Mouse (Mus musculus): ENCODE results near the gene Slc6a13.
A peak's percentile ranks its signal among the peaks of the same experiment; 100 is the strongest.

GRCm38 (mm10) chr6:121250406-121250805 is 49.6 kb upstream of the Slc6a13 start:
- TF ChIP-seq MAFK (IDR thresholded peaks at IDR 0.05; ENCODE audit: insufficient replicate concordance, low read length) (no peak), POLR2A (IDR thresholded peaks at IDR 0.05; ENCODE audit: low read depth, low read length) (no peak), NELFE (IDR thresholded peaks at IDR 0.05; ENCODE audit: low read depth, low read length) (no peak), CTCF (conservative IDR thresholded peaks at IDR 0.05 in 1 of 2, IDR thresholded peaks at IDR 0.05 in 1 of 2; ENCODE audit: low read depth in 2 of 2, low read length in 2 of 2) (no peak), HCFC1 (IDR thresholded peaks at IDR 0.05; ENCODE audit: low read depth, low read length) (no peak), ZC3H11A (IDR thresholded peaks at IDR 0.05; ENCODE audit: low read depth, low read length) (no peak), USF1 (IDR thresholded peaks at IDR 0.05; ENCODE audit: low read depth, low read length) (no peak), EP300 (IDR thresholded peaks at IDR 0.05; ENCODE audit: low read length) (0 out of 2 replicates have a peak, but pooled peaks have one; percentile 1), E2F4 (IDR thresholded peaks at IDR 0.05; ENCODE audit: insufficient replicate concordance, low read depth, low read length) (no peak), TBP (conservative IDR thresholded peaks at IDR 0.05; ENCODE audit: low read depth, low read length) (no peak), CHD2 (IDR thresholded peaks at IDR 0.05; ENCODE audit: low read length) (no peak)

Data from CH12.LX (cell line).